ENCODE assay signal across 8 mouse cellular contexts in genomic region chr2:73386356-73387046, GRCm38 (mm10). TPM values are rescaled to one million over a fixed set of nuclear protein-coding genes. Genes with fewer than 3 reads are reported as not detected.
A peak's percentile ranks its signal among the peaks of the same experiment; 100 is the strongest.
DNase-seq lines count a peak whose midpoint lies in the region; ATAC-seq and TF ChIP-seq lines count a peak whose summit lies in the region.

Gene Gpr155, minus strand, starts transcription at chr2:73386572.

- no peaks in the 10 kb centered on the region for H3K27me3 ChIP-seq in hindbrain, postnatal 0 days (ENCODE audit: insufficient read depth, low read length)

- peak within 1 kb of the TSS; percentile 89 for H3K27ac ChIP-seq in gastrocnemius, adult 2 months
- H3K27ac ChIP-seq in hindbrain, postnatal 0 days = peak within 1 kb of the TSS; percentile 83
- H3K27ac ChIP-seq in left cerebral cortex, adult 2 months = peak within 1 kb of the TSS; percentile 92

- TF ChIP-seq CTCF in gastrocnemius, adult 2 months (IDR thresholded peaks at IDR 0.05) = no peak
- TF ChIP-seq CTCF in hindbrain, postnatal 0 days (IDR thresholded peaks at IDR 0.05; ENCODE audit: low read depth) = 0 out of 2 replicates have a peak, but pooled peaks have one; percentile 15
- TF ChIP-seq CTCF in left cerebral cortex, adult 2 months (IDR thresholded peaks at IDR 0.05) = no peak; the same call in 1 of the 2 replicates

- 1% methylated on average over 35 of the region's 44 CpGs for WGBS in hindbrain, postnatal 0 days

- H3K4me2 ChIP-seq in hindbrain, postnatal 0 days (ENCODE audit: low read depth, low read length) = peak within 1 kb of the TSS; percentile 96

- H3K9me3 ChIP-seq in hindbrain, postnatal 0 days (ENCODE audit: low read length) = no peaks in the 10 kb centered on the region

- no peaks in the 10 kb centered on the region for H3K4me1 ChIP-seq in hindbrain, postnatal 0 days (ENCODE audit: insufficient read depth, low read length)

- intact Hi-C loops in gastrocnemius, adult 2 months (cut with DNase I) = loop anchor here (2.0 kb wide), 1 partner anchor 74 kb away; the partner anchor contains the start of genes Cir1 and Scrn3
- intact Hi-C loops in left cerebral cortex, adult 2 months (cut with DNase I) = loop anchor here (2.0 kb wide), 1 partner anchor 74 kb away; the partner anchor contains the start of genes Cir1 and Scrn3

- ATAC-seq in common myeloid progenitor, adult 5-6 weeks (replicated peaks; ENCODE audit: low read depth, poor library complexity, severe bottlenecking) = peak; percentile 89
- ATAC-seq in hindbrain, postnatal 0 days = peak; percentile 99
- peak; percentile 87 for ATAC-seq in megakaryocyte, adult 5-6 weeks (ENCODE audit: poor library complexity, severe bottlenecking)

- H3K9ac ChIP-seq in hindbrain, postnatal 0 days (replicated peaks; ENCODE audit: low read length) = peak within 1 kb of the TSS; percentile 77

- no peaks in the 10 kb centered on the region for H3K36me3 ChIP-seq in hindbrain, postnatal 0 days (ENCODE audit: insufficient read depth, low read length)

- peak within 1 kb of the TSS; percentile 98 for H3K4me3 ChIP-seq in gastrocnemius, adult 2 months
- peak within 1 kb of the TSS; percentile 81 for H3K4me3 ChIP-seq in hindbrain, postnatal 0 days (ENCODE audit: low read length)
- peak within 1 kb of the TSS; percentile 68 for H3K4me3 ChIP-seq in left cerebral cortex, adult 2 months

- DNase-seq in ZHBTc4 (ENCODE audit: low read depth, low spot score) = peak; percentile 99
- DNase-seq in gastrocnemius, adult 2 months = peak; percentile 100
- peak; percentile 98 for DNase-seq in hindbrain, postnatal 0 days (ENCODE audit: low spot score)
- peak; percentile 97 to 99 for DNase-seq in left cerebral cortex, adult 2 months (ENCODE audit: extremely low spot score in 1 of 2, low spot score in 2 of 2)
- DNase-seq in right cerebral cortex, adult 2 months (ENCODE audit: low spot score in 2 of 2) = peak; percentile 96 to 97
- peak; percentile 100 for DNase-seq in urinary bladder, postnatal 14 days (ENCODE audit: low spot score)

RNA-seq across cellular contexts. Expression of gene Gpr155, which starts in this region (rescaled TPM):
- 3.9 and 6.2 TPM in 2 replicates for total RNA-seq in common myeloid progenitor, adult 5-6 weeks (2017)
- 10 to 100 TPM; 14.1 to 15.7 TPM for total RNA-seq in gastrocnemius, adult 2 months (2021)
- total RNA-seq in hindbrain, postnatal 0 days (2014; rRNA removed) = 15.2 and 18.8 TPM in 2 replicates
- 11.3 and 12.0 TPM in 2 replicates for polyA plus RNA-seq in hindbrain, postnatal 0 days (2015; fragmentation: Nextera tagmentation; extraction: Ambion mirVana)
- total RNA-seq in left cerebral cortex, adult 2 months (2021) = 10 to 100 TPM; 32.1 to 32.9 TPM
- 3.2 and 6.0 TPM in 2 replicates for total RNA-seq in megakaryocyte, adult 5-6 weeks (2015)
- total RNA-seq in megakaryocyte, adult 5-6 weeks (2017) = 2.5 and 6.3 TPM in 2 replicates

Comparison
In these comparisons a context has a peak if more than half of its experiments do, and no peak if none do; other contexts are left out.
1. Peak in every context shown above with its lines: DNase-seq, ATAC-seq, H3K4me3 ChIP-seq and H3K27ac ChIP-seq.